Mouse (Mus musculus): ENCODE measurements around the gene Cyp2d10.
"Not testable (repeated sequence)": the region's sequence is repeated elsewhere in the genome, so short reads cannot be mapped to it uniquely, and the experiment has no call there.

Gene Cyp2d10

DNA sequence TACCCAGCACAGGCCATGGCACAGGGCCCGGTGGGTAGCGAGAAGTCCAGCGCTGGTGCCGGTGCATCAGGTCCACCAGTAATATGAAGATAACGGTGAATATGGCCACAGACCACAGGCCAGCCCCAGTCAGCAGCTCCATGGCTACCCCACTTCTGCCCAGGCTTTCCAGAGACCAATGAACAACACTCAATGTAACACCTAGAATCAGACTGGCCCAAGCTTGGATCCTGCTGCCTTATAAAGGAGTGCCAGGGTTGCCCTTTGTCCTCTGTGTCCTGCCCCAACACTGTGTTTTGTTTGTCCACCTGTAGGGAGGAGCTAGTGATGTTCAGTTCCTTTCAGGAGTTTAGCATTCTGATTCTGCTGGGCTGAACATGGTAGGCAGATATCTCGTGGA, at the start of gene Cyp2d10:
Gene Cyp2d10 (minus strand): TSS at position 215 of the 400 bp plus-strand sequence.
- DNase-seq (ENCODE audit: extremely low spot score, low read depth, low spot score): no peak

DNA sequence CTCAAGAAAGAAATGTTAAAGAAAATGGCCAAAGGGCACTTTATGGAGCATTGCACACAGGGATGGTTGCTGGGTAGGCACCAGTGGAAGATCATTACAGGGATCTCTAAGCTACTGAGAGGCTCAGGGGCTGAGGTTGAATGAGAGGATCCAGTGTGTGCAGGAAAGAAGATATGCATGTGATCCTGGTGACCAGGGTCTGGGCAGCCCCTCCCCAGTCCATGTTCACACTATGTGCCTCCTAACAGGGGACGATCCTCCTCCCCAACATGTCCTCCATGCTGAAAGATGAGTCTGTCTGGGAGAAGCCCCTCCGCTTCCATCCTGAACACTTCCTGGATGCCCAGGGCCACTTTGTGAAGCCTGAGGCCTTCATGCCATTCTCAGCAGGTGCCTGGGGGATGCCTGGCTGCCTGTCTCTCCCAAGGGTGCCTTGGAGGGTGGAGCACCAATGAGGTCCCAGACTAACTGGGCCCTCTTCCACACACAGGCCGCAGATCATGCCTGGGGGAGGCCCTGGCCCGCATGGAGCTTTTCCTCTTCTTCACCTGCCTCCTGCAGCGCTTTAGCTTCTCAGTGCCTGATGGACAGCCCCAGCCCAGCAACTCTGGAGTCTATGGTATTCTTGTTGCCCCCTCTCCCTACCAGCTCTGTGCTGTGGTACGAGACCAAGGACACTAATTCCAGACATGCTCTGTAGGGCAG, 49.2 kb upstream of the Cyp2d10 start:
- not testable (repeated sequence) for DNase-seq (ENCODE audit: extremely low spot score, low read depth, low spot score)

- not testable (repeated sequence) for DNase-seq (ENCODE audit: extremely low spot score, low read depth, low spot score)
Measured at GRCm38 (mm10) chr15:82453501-82453900, 46.5 kb upstream of the Cyp2d10 start.

DNA sequence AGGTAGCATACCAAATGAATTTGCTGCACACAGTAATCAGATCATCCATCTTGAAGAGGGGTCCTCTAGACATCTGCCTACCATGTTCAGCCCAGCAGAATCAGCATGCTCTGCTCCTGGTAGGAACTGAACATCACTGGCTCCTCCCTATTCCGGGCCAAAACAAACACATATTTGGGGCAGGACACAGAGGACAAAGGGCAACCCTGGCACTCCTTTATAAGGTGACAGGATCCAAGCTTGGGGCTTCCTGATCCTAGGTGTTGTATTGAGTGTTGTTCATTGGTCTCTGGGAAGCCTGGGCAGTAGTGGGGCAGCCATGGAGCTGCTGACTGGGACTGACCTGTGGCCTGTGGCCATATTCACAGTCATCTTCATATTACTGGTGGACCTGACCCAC, 45.1 kb upstream of the Cyp2d10 start:
- not testable (repeated sequence) for DNase-seq (ENCODE audit: extremely low spot score, low read depth, low spot score)

GRCm38 (mm10) chr15:82450045-82450444, 43.0 kb upstream of the Cyp2d10 start:
- not testable (repeated sequence) for DNase-seq (ENCODE audit: extremely low spot score, low read depth, low spot score)

- no peak for DNase-seq (ENCODE audit: extremely low spot score, low read depth, low spot score)
Measured at GRCm38 (mm10) chr15:82445196-82445595, 38.2 kb upstream of the Cyp2d10 start.

- no peak for DNase-seq (ENCODE audit: extremely low spot score, low read depth, low spot score)
Measured at GRCm38 (mm10) chr15:82443658-82444057, 36.7 kb upstream of the Cyp2d10 start.

GRCm38 (mm10) chr15:82437975-82438617, 31.1 kb upstream of the Cyp2d10 start:
- no peak for DNase-seq (ENCODE audit: extremely low spot score, low read depth, low spot score)

GRCm38 (mm10) chr15:82435606-82436005, 28.6 kb upstream of the Cyp2d10 start:
- no peak for DNase-seq (ENCODE audit: extremely low spot score, low read depth, low spot score)

DNA sequence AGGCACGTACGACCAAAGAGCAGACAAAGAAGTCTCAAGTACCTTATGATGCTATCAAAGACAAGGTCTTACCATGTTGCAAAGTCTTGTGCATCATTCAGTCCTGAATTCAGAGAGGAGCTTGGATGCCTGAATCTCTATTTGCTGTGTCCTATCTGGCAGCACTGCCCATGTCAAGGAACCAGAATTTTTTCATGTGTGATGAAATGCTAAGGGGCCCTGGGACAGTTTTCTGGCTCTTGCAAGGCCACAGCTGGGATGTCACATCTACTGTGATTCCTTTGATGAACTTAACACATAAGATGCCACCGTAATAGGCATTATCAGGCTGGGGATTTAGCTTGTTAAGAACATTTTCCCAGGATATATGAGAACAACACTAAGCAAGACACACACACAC, 28.0 kb upstream of the Cyp2d10 start:
- DNase-seq (ENCODE audit: extremely low spot score, low read depth, low spot score): no peak

GRCm38 (mm10) chr15:82434541-82434940, 27.5 kb upstream of the Cyp2d10 start:
- DNase-seq (ENCODE audit: extremely low spot score, low read depth, low spot score): no peak

DNA sequence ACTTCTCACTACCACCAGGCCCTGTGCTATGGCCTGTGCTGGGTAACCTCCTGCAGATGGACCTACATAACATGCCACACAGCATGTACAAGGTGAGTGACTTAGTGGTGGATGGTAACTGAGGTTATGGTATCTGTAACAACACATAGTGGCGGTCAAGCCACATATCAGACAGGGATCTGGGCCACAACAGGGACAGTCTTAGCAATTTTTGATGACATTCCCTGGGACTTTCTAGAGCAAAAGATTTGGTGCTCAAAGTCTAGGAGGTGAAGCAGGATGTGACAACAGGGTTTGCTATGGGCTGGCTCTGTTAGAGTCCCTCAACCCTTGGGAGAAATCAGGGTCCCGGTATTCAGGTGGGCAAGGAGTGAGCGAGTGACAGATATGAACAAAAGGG, 26.6 kb upstream of the Cyp2d10 start:
- no peak for DNase-seq (ENCODE audit: extremely low spot score, low read depth, low spot score)

GRCm38 (mm10) chr15:82433137-82433536, 26.1 kb upstream of the Cyp2d10 start, which contains the start of gene Cyp2d9:
TSS of gene Cyp2d9 (plus strand) at chr15:82433437.
- DNase-seq (ENCODE audit: extremely low spot score, low read depth, low spot score): no peak

GRCm38 (mm10) chr15:82423471-82423870, 16.5 kb upstream of the Cyp2d10 start:
- DNase-seq (ENCODE audit: extremely low spot score, low read depth, low spot score): no peak

DNA sequence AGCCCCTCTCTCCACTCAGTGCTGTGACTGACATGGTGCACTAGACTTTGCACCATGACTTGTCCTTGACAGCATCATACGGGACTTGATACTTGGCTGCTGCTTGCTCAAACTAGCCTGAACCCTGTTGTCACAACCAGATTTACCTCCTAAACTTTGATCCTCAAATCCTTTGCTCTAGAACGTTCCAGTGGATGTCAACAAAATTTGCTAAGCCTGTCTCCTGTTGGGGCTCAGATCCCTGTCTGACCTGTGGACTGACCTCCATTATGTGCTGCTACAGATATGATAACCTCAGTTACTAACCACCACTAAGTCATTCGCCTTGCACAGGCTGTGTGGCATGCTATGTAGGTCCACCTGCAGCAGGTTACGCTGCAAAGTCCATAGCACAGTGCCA, 15.9 kb upstream of the Cyp2d10 start:
- no peak for DNase-seq (ENCODE audit: extremely low spot score, low read depth, low spot score)

DNA sequence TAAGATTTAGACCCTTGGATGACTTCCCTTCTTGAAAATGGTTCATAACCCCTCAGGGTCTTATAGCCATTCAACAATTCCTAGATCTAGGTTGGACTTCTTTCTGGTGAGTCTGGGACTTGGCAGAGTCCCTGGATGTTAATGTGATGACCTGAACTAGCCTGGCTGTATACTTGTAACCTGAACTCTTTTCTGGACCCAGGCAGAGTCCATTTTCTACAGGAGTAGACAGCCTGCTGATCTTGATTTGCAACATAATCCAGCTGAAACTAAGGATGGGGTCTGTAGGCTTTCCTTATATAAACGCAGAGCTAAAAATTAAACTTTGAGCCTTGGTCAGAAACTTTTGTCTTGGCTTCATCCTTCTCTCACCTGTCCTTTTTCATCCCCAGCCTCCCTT, 11.6 kb upstream of the Cyp2d10 start:
- no peak for DNase-seq (ENCODE audit: extremely low spot score, low read depth, low spot score)

DNA sequence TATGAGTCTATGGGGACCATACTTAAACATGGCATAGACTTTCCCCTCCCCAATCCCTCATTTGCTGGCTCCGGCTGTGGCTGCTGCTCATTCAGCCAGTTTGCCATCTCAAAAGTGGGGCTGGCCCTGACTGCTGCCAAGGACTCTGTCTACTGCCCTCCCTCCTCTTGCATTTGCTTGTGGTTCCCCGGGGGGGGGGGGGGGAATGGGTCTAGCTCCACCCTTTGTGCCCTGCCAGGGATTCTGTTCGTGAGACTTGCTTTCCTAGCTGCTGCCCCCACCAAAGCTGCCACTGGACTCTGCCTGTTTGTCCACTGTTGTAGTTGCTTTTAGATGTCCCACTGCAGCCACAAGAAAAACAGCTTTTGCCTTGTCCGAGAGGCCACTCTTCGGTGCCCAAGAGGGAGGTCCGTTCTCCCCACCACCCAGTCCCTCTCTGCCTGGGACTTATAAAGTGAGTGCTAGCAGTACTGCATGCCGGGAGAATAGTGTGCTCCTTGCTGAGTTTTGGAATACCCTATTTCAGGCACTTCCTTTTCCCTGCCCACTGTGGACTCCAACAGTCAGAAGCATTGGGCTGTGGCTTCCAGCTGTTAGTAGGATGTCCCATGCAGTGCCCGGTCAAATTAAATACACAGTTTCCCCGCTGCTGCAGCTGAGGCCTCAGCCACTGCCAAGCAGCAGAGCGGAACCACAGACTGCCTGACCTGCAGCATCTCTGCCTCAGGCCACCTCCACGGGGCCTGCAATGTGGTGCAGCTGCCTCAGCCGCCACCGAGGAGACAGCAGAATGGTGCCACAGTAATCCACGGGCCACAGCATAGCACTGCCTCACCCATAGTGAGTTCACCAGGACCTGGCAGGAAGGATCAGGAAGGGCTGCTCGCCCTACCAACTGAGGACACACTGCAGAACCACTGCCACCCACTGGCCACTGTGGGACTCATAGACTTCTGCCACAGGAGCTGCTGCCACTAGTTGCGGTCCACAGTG, 10.1 kb upstream of the Cyp2d10 start:
- no peak for DNase-seq (ENCODE audit: extremely low spot score, low read depth, low spot score)

GRCm38 (mm10) chr15:82407536-82407935, 541 bp upstream of the Cyp2d10 start:
- DNase-seq (ENCODE audit: extremely low spot score, low read depth, low spot score): no peak

- no peak for DNase-seq (ENCODE audit: extremely low spot score, low read depth, low spot score)
Measured at GRCm38 (mm10) chr15:82404163-82404562, 2.8 kb downstream of the Cyp2d10 start.

GRCm38 (mm10) chr15:82403606-82404005, 3.4 kb downstream of the Cyp2d10 start:
- DNase-seq (ENCODE audit: extremely low spot score, low read depth, low spot score): no peak

DNA sequence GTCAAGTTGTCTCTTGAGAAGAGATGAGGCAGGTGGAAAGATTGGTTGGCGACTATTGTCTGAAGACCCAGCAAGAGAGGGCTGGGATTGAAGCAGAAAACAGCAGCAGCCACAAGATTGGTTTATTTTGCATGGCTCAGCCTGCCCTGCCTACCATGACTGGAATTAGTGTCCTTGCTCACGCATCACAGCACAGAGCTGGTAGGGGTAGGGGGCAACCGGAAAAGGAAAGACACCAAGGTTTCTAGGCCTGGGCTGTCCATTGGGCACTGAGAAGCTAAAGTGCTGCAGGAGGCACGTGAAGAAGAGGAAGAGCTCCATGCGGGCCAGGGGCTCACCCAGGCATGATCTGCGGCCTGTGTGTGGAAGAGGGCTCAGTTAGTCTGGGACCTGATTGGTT, 4.3 kb downstream of the Cyp2d10 start:
- DNase-seq (ENCODE audit: extremely low spot score, low read depth, low spot score): no peak
